Mouse (Mus musculus): Measurements from ENCODE around the gene Cdc42ep4. TPM values are rescaled to one million over a fixed set of nuclear protein-coding genes. Genes with fewer than 3 reads are reported as not detected.

Gene Cdc42ep4
- total RNA-seq, 1 experiment = 17.8 TPM

DNA sequence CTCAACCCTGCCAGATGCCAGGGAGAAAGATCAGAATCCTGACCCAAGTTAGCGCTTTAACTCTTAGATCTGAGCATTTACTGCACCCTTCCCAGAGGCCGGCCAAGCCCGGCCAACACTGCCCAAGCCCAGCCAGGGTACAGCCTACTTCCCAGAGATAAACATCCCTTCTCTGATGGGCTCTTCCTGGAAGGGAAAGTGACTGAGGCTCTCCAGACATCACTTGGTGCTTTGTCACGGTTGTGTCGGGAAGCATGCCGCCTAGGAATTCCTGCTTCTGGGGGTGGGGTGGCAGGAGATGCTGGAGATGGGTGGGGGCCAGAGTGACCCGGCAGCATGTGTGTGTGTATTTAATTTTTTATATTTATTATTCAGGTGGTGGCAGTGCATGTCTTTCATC is 11.6 kb downstream of the Cdc42ep4 start:
- no peaks in the 10 kb centered on the region for H3K9me3 ChIP-seq (ENCODE audit: control insufficient read depth, insufficient read depth, low read depth, low read length)
- no peak overlapping the region for H3K27ac ChIP-seq (ENCODE audit: insufficient read depth, low read depth, low read length, poor library complexity, severe bottlenecking)
- in situ Hi-C loops (cut with MboI; ENCODE audit: low sequenced_read_pairs in 2 of 2, unreplicated experiment in 2 of 2) = no loop called here
- no peak overlapping the region for H3K9ac ChIP-seq (ENCODE audit: insufficient read depth, low read depth, low read length, poor library complexity, severe bottlenecking)
- H3K4me3 ChIP-seq (ENCODE audit: insufficient read depth in 1 of 2, low read depth in 1 of 2, low read length in 2 of 2, poor library complexity in 1 of 2, severe bottlenecking in 1 of 2) = no peak overlapping the region
- DNase-seq (ENCODE audit: low read depth, low spot score) = no peak
- H3K36me3 ChIP-seq (ENCODE audit: control insufficient read depth, insufficient read depth, low read length, poor library complexity, severe bottlenecking) = peaks cover 4% of the 10 kb centered on the region; the same call in 1 of the 2 replicates
- peaks cover 5 to 19% of the 10 kb centered on the region in 2 experiments; a peak in 2 of 4 replicates for H3K4me1 ChIP-seq (ENCODE audit: control insufficient read depth in 2 of 2, insufficient read depth in 2 of 2, low read length in 2 of 2, poor library complexity in 1 of 2)
- TF ChIP-seq ZC3H11A (IDR thresholded peaks at IDR 0.05; ENCODE audit: borderline replicate concordance, low read depth, low read length) (no peak), CHD2 (IDR thresholded peaks at IDR 0.05; ENCODE audit: low read depth, low read length) (no peak), MAFK (IDR thresholded peaks at IDR 0.05; ENCODE audit: insufficient read depth, low read depth, low read length) (no peak), ZNF384 (IDR thresholded peaks at IDR 0.05; ENCODE audit: low read depth, low read length) (no peak), HCFC1 (IDR thresholded peaks at IDR 0.05; ENCODE audit: borderline replicate concordance, insufficient read depth, low read length) (no peak)

DNA sequence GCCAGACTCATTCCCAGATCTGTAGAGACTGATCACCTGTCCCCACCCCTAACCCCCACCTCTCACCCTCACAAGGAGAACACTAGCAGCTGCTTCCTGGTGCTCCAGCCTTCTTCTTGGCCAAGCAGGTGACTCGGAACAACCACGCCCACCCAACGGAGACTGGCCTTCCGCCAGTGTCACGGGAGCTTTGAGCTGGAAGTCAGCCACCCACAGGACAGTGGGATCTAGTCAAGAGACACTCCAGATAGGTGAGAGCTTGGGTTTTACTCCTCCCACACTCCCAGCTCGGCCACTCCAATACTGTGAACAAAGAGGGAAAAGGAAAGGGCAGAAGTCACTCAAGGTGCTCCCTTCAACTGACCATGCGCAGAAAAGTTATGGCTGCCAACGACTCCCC is 12.5 kb downstream of the Cdc42ep4 start:
- DNase-seq (ENCODE audit: low read depth, low spot score) = no peak
- peaks cover 2% of the 10 kb centered on the region; the same call in 1 of the 2 replicates for H3K36me3 ChIP-seq (ENCODE audit: control insufficient read depth, insufficient read depth, low read length, poor library complexity, severe bottlenecking)
- H3K9ac ChIP-seq (ENCODE audit: insufficient read depth, low read depth, low read length, poor library complexity, severe bottlenecking) = no peak overlapping the region
- no peaks in the 10 kb centered on the region for H3K9me3 ChIP-seq (ENCODE audit: control insufficient read depth, insufficient read depth, low read depth, low read length)
- peaks cover 8 to 24% of the 10 kb centered on the region in 2 experiments; a peak in 3 of 4 replicates for H3K4me1 ChIP-seq (ENCODE audit: control insufficient read depth in 2 of 2, insufficient read depth in 2 of 2, low read length in 2 of 2, poor library complexity in 1 of 2)
- in situ Hi-C loops (cut with MboI; ENCODE audit: low sequenced_read_pairs in 2 of 2, unreplicated experiment in 2 of 2) = no loop called here
- H3K4me3 ChIP-seq (ENCODE audit: insufficient read depth in 1 of 2, low read depth in 1 of 2, low read length in 2 of 2, poor library complexity in 1 of 2, severe bottlenecking in 1 of 2) = no peak overlapping the region
- H3K27ac ChIP-seq (ENCODE audit: insufficient read depth, low read depth, low read length, poor library complexity, severe bottlenecking) = no peak overlapping the region
- TF ChIP-seq HCFC1 (IDR thresholded peaks at IDR 0.05; ENCODE audit: borderline replicate concordance, insufficient read depth, low read length) (no peak), CHD2 (IDR thresholded peaks at IDR 0.05; ENCODE audit: low read depth, low read length) (no peak), MAFK (IDR thresholded peaks at IDR 0.05; ENCODE audit: insufficient read depth, low read depth, low read length) (no peak), ZNF384 (IDR thresholded peaks at IDR 0.05; ENCODE audit: low read depth, low read length) (no peak), ZC3H11A (IDR thresholded peaks at IDR 0.05; ENCODE audit: borderline replicate concordance, low read depth, low read length) (no peak)

DNA sequence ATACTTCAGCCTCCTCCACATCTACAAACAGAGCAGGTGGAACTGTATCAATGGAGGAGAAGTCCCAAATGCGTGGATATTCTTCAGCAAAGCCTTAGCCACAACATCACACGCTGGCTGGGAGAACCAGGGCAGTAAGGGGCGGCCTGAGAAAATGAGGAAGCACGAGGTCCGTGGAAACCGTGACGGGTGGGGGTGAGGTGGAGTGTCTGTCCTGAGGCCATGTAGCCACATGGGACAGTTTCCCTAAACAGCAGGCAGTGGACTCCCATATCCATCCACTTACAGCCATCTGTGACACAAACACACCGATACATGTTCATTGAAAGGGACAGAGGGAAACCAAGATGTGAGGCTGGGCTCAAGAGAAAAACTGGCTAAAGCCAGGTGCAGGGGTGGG is 13.8 kb downstream of the Cdc42ep4 start:
- H3K9me3 ChIP-seq (ENCODE audit: control insufficient read depth, insufficient read depth, low read depth, low read length) = no peaks in the 10 kb centered on the region
- TF ChIP-seq HCFC1 (IDR thresholded peaks at IDR 0.05; ENCODE audit: borderline replicate concordance, insufficient read depth, low read length) (no peak), ZC3H11A (IDR thresholded peaks at IDR 0.05; ENCODE audit: borderline replicate concordance, low read depth, low read length) (no peak), ZNF384 (IDR thresholded peaks at IDR 0.05; ENCODE audit: low read depth, low read length) (no peak), CHD2 (IDR thresholded peaks at IDR 0.05; ENCODE audit: low read depth, low read length) (no peak), MAFK (IDR thresholded peaks at IDR 0.05; ENCODE audit: insufficient read depth, low read depth, low read length) (no peak)
- H3K27ac ChIP-seq (ENCODE audit: insufficient read depth, low read depth, low read length, poor library complexity, severe bottlenecking) = no peak overlapping the region
- H3K4me1 ChIP-seq (ENCODE audit: control insufficient read depth in 2 of 2, insufficient read depth in 2 of 2, low read length in 2 of 2, poor library complexity in 1 of 2) = peaks cover 8 to 26% of the 10 kb centered on the region in 2 experiments; a peak in 3 of 4 replicates
- H3K4me3 ChIP-seq (ENCODE audit: insufficient read depth in 1 of 2, low read depth in 1 of 2, low read length in 2 of 2, poor library complexity in 1 of 2, severe bottlenecking in 1 of 2) = no peak overlapping the region
- in situ Hi-C loops (cut with MboI; ENCODE audit: low sequenced_read_pairs in 2 of 2, unreplicated experiment in 2 of 2) = no loop called here
- peaks cover 2% of the 10 kb centered on the region; the same call in 1 of the 2 replicates for H3K36me3 ChIP-seq (ENCODE audit: control insufficient read depth, insufficient read depth, low read length, poor library complexity, severe bottlenecking)
- no peak overlapping the region for H3K9ac ChIP-seq (ENCODE audit: insufficient read depth, low read depth, low read length, poor library complexity, severe bottlenecking)
- no peak for DNase-seq (ENCODE audit: low read depth, low spot score)

DNA sequence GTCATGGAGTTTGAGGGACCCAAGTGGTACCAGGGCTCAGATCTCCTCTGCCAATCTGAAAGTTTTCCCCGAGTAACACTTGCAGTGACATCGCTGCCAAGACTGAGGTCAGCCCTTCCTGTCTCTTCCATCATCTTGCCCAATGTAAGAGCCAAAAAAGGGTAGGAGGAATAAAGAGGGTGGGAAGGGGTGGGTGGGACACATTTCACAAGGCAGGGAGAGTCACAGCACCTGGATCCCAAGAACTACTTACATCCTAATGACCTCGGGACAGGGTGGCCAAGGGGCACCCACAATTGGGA is 14.2 kb downstream of the Cdc42ep4 start:
- H3K27ac ChIP-seq (ENCODE audit: insufficient read depth, low read depth, low read length, poor library complexity, severe bottlenecking) = no peak overlapping the region
- in situ Hi-C loops (cut with MboI; ENCODE audit: low sequenced_read_pairs in 2 of 2, unreplicated experiment in 2 of 2) = no loop called here
- H3K9ac ChIP-seq (ENCODE audit: insufficient read depth, low read depth, low read length, poor library complexity, severe bottlenecking) = no peak overlapping the region
- no peak for TF ChIP-seq ZNF384 (IDR thresholded peaks at IDR 0.05; ENCODE audit: low read depth, low read length)
- TF ChIP-seq HCFC1 (IDR thresholded peaks at IDR 0.05; ENCODE audit: borderline replicate concordance, insufficient read depth, low read length) = no peak
- no peak for TF ChIP-seq CHD2 (IDR thresholded peaks at IDR 0.05; ENCODE audit: low read depth, low read length)
- no peak for TF ChIP-seq MAFK (IDR thresholded peaks at IDR 0.05; ENCODE audit: insufficient read depth, low read depth, low read length)
- no peak for TF ChIP-seq ZC3H11A (IDR thresholded peaks at IDR 0.05; ENCODE audit: borderline replicate concordance, low read depth, low read length)
- H3K9me3 ChIP-seq (ENCODE audit: control insufficient read depth, insufficient read depth, low read depth, low read length) = no peaks in the 10 kb centered on the region
- no peak overlapping the region for H3K4me3 ChIP-seq (ENCODE audit: insufficient read depth in 1 of 2, low read depth in 1 of 2, low read length in 2 of 2, poor library complexity in 1 of 2, severe bottlenecking in 1 of 2)
- no peaks in the 10 kb centered on the region; the same call in 1 of the 2 replicates for H3K36me3 ChIP-seq (ENCODE audit: control insufficient read depth, insufficient read depth, low read length, poor library complexity, severe bottlenecking)
- H3K4me1 ChIP-seq (ENCODE audit: control insufficient read depth in 2 of 2, insufficient read depth in 2 of 2, low read length in 2 of 2, poor library complexity in 1 of 2) = peaks cover 8 to 26% of the 10 kb centered on the region in 2 experiments; a peak in 3 of 4 replicates
- DNase-seq (ENCODE audit: low read depth, low spot score) = no peak
